Mouse (Mus musculus) thymus, adult 2 months (tissue): ENCODE results near the gene Gm10762.

Experiments used
- CTCF ChIP-seq: fragments of 200-500 bp; IDR thresholded peaks from 2 replicates; pipeline ENCODE4 v1.5.1; 2012; ENCODE audit warnings: mild to moderate bottlenecking, control low read depth, low read length, moderate library complexity, borderline replicate concordance; ENCODE audit not compliant: control insufficient read depth, poor library complexity, insufficient read depth; ENCODE audit errors: extremely low read depth
- POLR2A ChIP-seq: fragments of 200-500 bp; IDR thresholded peaks from 2 replicates; pipeline ENCODE4 v1.6.1; 2012; ENCODE audit warnings: mild to moderate bottlenecking, low read length, control low read depth, moderate library complexity; ENCODE audit not compliant: control insufficient read depth, poor library complexity, insufficient read depth; ENCODE audit errors: extremely low read depth

DNA sequence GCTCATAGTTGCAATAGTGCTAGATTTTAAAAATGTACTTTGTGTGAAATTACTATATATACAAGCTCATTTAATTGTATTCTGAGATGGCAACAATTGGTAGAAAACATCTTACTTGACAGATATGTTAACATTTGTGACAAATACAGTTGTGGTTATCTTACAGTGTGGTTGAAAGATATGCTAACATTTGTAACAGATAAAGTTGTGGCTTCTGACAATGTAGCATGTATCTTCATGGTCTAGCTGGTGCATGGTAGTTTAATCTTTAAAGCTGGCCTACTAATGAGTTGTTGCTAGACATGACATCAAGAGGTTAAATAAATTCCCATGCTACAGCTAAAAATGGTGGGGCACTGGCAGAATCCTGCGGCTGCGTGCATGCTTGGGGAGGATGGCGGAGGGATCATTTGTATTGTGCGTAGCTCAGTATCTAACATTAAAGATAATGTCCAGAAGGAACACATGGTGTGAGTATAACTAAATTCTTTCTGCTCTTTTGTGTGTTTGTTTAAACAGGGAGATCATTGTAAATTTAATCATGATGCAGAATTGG is 38.7 kb upstream of the Gm10762 start:
- TF ChIP-seq CTCF (no peak), POLR2A (no peak)
